Mouse (Mus musculus) heart, embryonic 15.5 days (tissue): ENCODE measurements at regions not wholly inside any gene's neighbourhood (a gene's known extent, or its start where the extent isn't known, plus 50 kb on each side); places are given as distances from the start of the nearest gene placed in this dataset.

Experiments used
- ATAC-seq: fragments of 200-750 bp; cut with Nextera tagmentation; replicated peaks from 2 replicates; pipeline ENCODE4 v1.8.0; 2017; ENCODE audit warnings: low read depth, moderate TSS enrichment; ENCODE audit not compliant: insufficient number of reproducible peaks, insufficient read depth, low FRiP score
- H3K27ac ChIP-seq: fragments of 300-500 bp; sonication (generic); 2 replicates; pipeline ENCODE4 v1.5.1; 2015; ENCODE audit warnings: mild to moderate bottlenecking, inconsistent platforms
- H3K27me3 ChIP-seq: fragments of 300-500 bp; sonication (generic); 2 replicates; pipeline ENCODE4 v1.6.1; 2015; ENCODE audit warnings: inconsistent platforms
- H3K36me3 ChIP-seq: fragments of 300-500 bp; sonication (generic); 2 replicates; pipeline ENCODE4 v1.6.1; 2015; ENCODE audit warnings: mild to moderate bottlenecking, inconsistent platforms
- H3K4me1 ChIP-seq: fragments of 300-500 bp; sonication (generic); replicated peaks from 2 replicates; pipeline ENCODE4 v1.6.1; 2015; ENCODE audit warnings: inconsistent platforms
- H3K4me2 ChIP-seq: fragments of 300-500 bp; sonication (generic); 2 replicates; pipeline ENCODE4 v1.6.1; 2015; ENCODE audit warnings: inconsistent platforms, mild to moderate bottlenecking, moderate library complexity
- H3K4me3 ChIP-seq: fragments of 300-500 bp; sonication (generic); 2 replicates; pipeline ENCODE4 v1.5.1; 2015; ENCODE audit warnings: mild to moderate bottlenecking, inconsistent platforms
- H3K9ac ChIP-seq: fragments of 300-500 bp; sonication (generic); 2 replicates; pipeline ENCODE4 v1.6.1; 2015; ENCODE audit warnings: mild to moderate bottlenecking, inconsistent platforms
- H3K9me3 ChIP-seq: fragments of 300-500 bp; sonication (generic); replicated peaks from 2 replicates; pipeline ENCODE4 v1.6.1; 2016; ENCODE audit warnings: inconsistent platforms
- WGBS: fragments of 180-500 bp; shearing (Covaris S2); methylation state at CpG from one replicate; pipeline ENCODE4 v1.1.7; 2015; ENCODE audit warnings: mixed read lengths; 5-methylcytosine and 5-hydroxymethylcytosine counted together

GRCm38 (mm10) chr17:9903313-9903712 is 233.8 kb upstream of the Pabpc6 start:
- Histone ChIP-seq H3K4me2 (no peak overlapping the region), H3K27me3 (no peaks in the 10 kb centered on the region), H3K4me3 (no peak overlapping the region), H3K9ac (no peak overlapping the region), H3K4me1 (peaks cover 21% of the 10 kb centered on the region), H3K36me3 (no peaks in the 10 kb centered on the region), H3K27ac (no peak overlapping the region), H3K9me3 (no peaks in the 10 kb centered on the region)
- 72% methylated on average over 4 of the region's 4 CpGs for WGBS
- no peak for ATAC-seq

GRCm38 (mm10) chr17:9896964-9897363 is 227.4 kb upstream of the Pabpc6 start:
- ATAC-seq, result no peak
- H3K36me3 ChIP-seq, result no peaks in the 10 kb centered on the region
- H3K4me3 ChIP-seq, result no peak overlapping the region
- no peaks in the 10 kb centered on the region for H3K9me3 ChIP-seq
- no peak overlapping the region for H3K4me2 ChIP-seq
- WGBS, result 46% methylated on average over 2 of the region's 2 CpGs
- peak overlapping the region; percentile 93; the same call in 1 of the 2 replicates for H3K27ac ChIP-seq
- peaks cover 24% of the 10 kb centered on the region for H3K4me1 ChIP-seq
- no peaks in the 10 kb centered on the region for H3K27me3 ChIP-seq
- no peak overlapping the region for H3K9ac ChIP-seq

- Histone ChIP-seq H3K27ac (peak overlapping the region; percentile 93), H3K4me1 (peaks cover 24% of the 10 kb centered on the region), H3K9me3 (no peaks in the 10 kb centered on the region), H3K27me3 (no peaks in the 10 kb centered on the region), H3K4me3 (no peak overlapping the region), H3K9ac (no peak overlapping the region), H3K36me3 (no peaks in the 10 kb centered on the region), H3K4me2 (peak overlapping the region; percentile 31)
- ATAC-seq, result peak; percentile 24
- 44% methylated on average over 7 of the region's 7 CpGs for WGBS
These were observed 226.2 kb upstream of the Pabpc6 start for GRCm38 (mm10) chr17:9895686-9896082.

GRCm38 (mm10) chr17:9894828-9895685 is 225.5 kb upstream of the Pabpc6 start:
- Histone ChIP-seq H3K9me3 (no peaks in the 10 kb centered on the region), H3K27me3 (no peaks in the 10 kb centered on the region), H3K36me3 (no peaks in the 10 kb centered on the region), H3K4me1 (peaks cover 24% of the 10 kb centered on the region), H3K4me3 (no peak overlapping the region), H3K4me2 (peak overlapping the region; percentile 31), H3K9ac (no peak overlapping the region), H3K27ac (peak overlapping the region; percentile 93)
- WGBS, result 39% methylated on average over 19 of the region's 19 CpGs
- ATAC-seq, result peak; percentile 92

- Histone ChIP-seq H3K27me3 (no peaks in the 10 kb centered on the region), H3K27ac (peak overlapping the region; percentile 93), H3K4me1 (peaks cover 26% of the 10 kb centered on the region), H3K36me3 (no peaks in the 10 kb centered on the region), H3K4me2 (no peak overlapping the region), H3K9ac (no peak overlapping the region), H3K4me3 (no peak overlapping the region), H3K9me3 (no peaks in the 10 kb centered on the region)
- 45% methylated on average over 6 of the region's 6 CpGs for WGBS
- no peak; the same call in 1 of the 2 replicates for ATAC-seq
These were observed 224.4 kb upstream of the Pabpc6 start for GRCm38 (mm10) chr17:9893966-9894365.

GRCm38 (mm10) chr17:9892776-9893175 is 223.3 kb upstream of the Pabpc6 start:
- no peak overlapping the region for H3K4me3 ChIP-seq
- no peak overlapping the region for H3K4me2 ChIP-seq
- ATAC-seq, result no peak
- H3K36me3 ChIP-seq, result no peaks in the 10 kb centered on the region
- no peak overlapping the region for H3K27ac ChIP-seq
- H3K9ac ChIP-seq, result no peak overlapping the region
- no peaks in the 10 kb centered on the region for H3K9me3 ChIP-seq
- H3K27me3 ChIP-seq, result no peaks in the 10 kb centered on the region
- peaks cover 35% of the 10 kb centered on the region for H3K4me1 ChIP-seq
- WGBS, result 90% methylated on average over 5 of the region's 5 CpGs

GRCm38 (mm10) chr17:9892141-9892540 is 222.6 kb upstream of the Pabpc6 start:
- H3K27me3 ChIP-seq, result no peaks in the 10 kb centered on the region
- H3K9ac ChIP-seq, result no peak overlapping the region
- no peak overlapping the region for H3K27ac ChIP-seq
- no peak for ATAC-seq
- no peaks in the 10 kb centered on the region for H3K9me3 ChIP-seq
- H3K4me2 ChIP-seq, result no peak overlapping the region
- WGBS, result 83% methylated on average over 9 of the region's 9 CpGs
- H3K4me3 ChIP-seq, result no peak overlapping the region
- H3K4me1 ChIP-seq, result peaks cover 35% of the 10 kb centered on the region
- no peaks in the 10 kb centered on the region for H3K36me3 ChIP-seq

- Histone ChIP-seq H3K9me3 (no peaks in the 10 kb centered on the region), H3K4me1 (peaks cover 19% of the 10 kb centered on the region), H3K27ac (no peak overlapping the region), H3K4me2 (no peak overlapping the region), H3K9ac (no peak overlapping the region), H3K36me3 (no peaks in the 10 kb centered on the region), H3K27me3 (no peaks in the 10 kb centered on the region), H3K4me3 (no peak overlapping the region)
- WGBS, result 79% methylated on average over 4 of the region's 4 CpGs
- ATAC-seq, result no peak
These were observed 219.0 kb upstream of the Pabpc6 start for GRCm38 (mm10) chr17:9888494-9888893.

GRCm38 (mm10) chr17:9885110-9885509 is 215.6 kb upstream of the Pabpc6 start:
- H3K4me1 ChIP-seq, result peaks cover 16% of the 10 kb centered on the region
- no peak for ATAC-seq
- no peaks in the 10 kb centered on the region for H3K36me3 ChIP-seq
- H3K27me3 ChIP-seq, result no peaks in the 10 kb centered on the region
- WGBS, result 68% methylated on average over 7 of the region's 7 CpGs
- no peak overlapping the region for H3K9ac ChIP-seq
- H3K4me2 ChIP-seq, result no peak overlapping the region
- no peaks in the 10 kb centered on the region for H3K9me3 ChIP-seq
- H3K27ac ChIP-seq, result no peak overlapping the region
- no peak overlapping the region for H3K4me3 ChIP-seq

- Histone ChIP-seq H3K9ac (no peak overlapping the region), H3K4me1 (0 out of 2 replicates have a peak, but pooled peaks cover 4% of the 10 kb centered on the region), H3K27me3 (no peaks in the 10 kb centered on the region), H3K4me3 (no peak overlapping the region), H3K4me2 (no peak overlapping the region), H3K36me3 (no peaks in the 10 kb centered on the region), H3K27ac (no peak overlapping the region), H3K9me3 (no peaks in the 10 kb centered on the region)
- WGBS, result 87% methylated on average over 9 of the region's 9 CpGs
- no peak for ATAC-seq
These were observed 213.2 kb upstream of the Pabpc6 start for GRCm38 (mm10) chr17:9882639-9883226.

- ATAC-seq, result no peak
- Histone ChIP-seq H3K9me3 (no peaks in the 10 kb centered on the region), H3K27me3 (no peaks in the 10 kb centered on the region), H3K4me1 (no peaks in the 10 kb centered on the region), H3K9ac (no peak overlapping the region), H3K4me2 (no peak overlapping the region), H3K36me3 (no peaks in the 10 kb centered on the region), H3K27ac (no peak overlapping the region), H3K4me3 (no peak overlapping the region)
- WGBS, result 80% methylated on average over 12 of the region's 12 CpGs
These were observed 210.2 kb upstream of the Pabpc6 start for GRCm38 (mm10) chr17:9879556-9880206.
